Mouse (Mus musculus): ENCODE measurements around the gene Duoxa1. TPM values are rescaled to one million over a fixed set of nuclear protein-coding genes. Genes with fewer than 3 reads are reported as not detected.

Gene Duoxa1
- polyA plus RNA-seq, 1 experiment, result 0.08 TPM

GRCm38 (mm10) chr2:122354191-122354929, 40.8 kb upstream of the Duoxa1 start:
- Histone ChIP-seq H3K27me3 (ENCODE audit: control insufficient read depth, insufficient read depth, low read length) (no peaks in the 10 kb centered on the region), H3K36me3 (ENCODE audit: control insufficient read depth, insufficient read depth, low read length) (no peaks in the 10 kb centered on the region), H3K27ac (ENCODE audit: insufficient read depth, low read depth, low read length) (no peak overlapping the region), H3K4me3 (ENCODE audit: low read depth, low read length) (no peak overlapping the region), H3K4me1 (ENCODE audit: control insufficient read depth, insufficient read depth, insufficient read length, low read length) (0 out of 2 replicates have a peak, but pooled peaks cover 3% of the 10 kb centered on the region)
- WGBS, result 88% methylated on average over 12 of the region's 12 CpGs
- TF ChIP-seq CTCF (IDR thresholded peaks at IDR 0.05; ENCODE audit: extremely low read depth, insufficient read length, insufficient replicate concordance, low read depth, low read length), result no peak
- no peak for TF ChIP-seq POLR2A (IDR thresholded peaks at IDR 0.05; ENCODE audit: low read depth, low read length)

GRCm38 (mm10) chr2:122353765-122354164, 40.2 kb upstream of the Duoxa1 start:
- WGBS, result 91% methylated on average over 8 of the region's 8 CpGs
- TF ChIP-seq CTCF (IDR thresholded peaks at IDR 0.05; ENCODE audit: extremely low read depth, insufficient read length, insufficient replicate concordance, low read depth, low read length) (no peak), POLR2A (IDR thresholded peaks at IDR 0.05; ENCODE audit: low read depth, low read length) (no peak)
- H3K27me3 ChIP-seq (ENCODE audit: control insufficient read depth, insufficient read depth, low read length), result no peaks in the 10 kb centered on the region
- peaks cover 5% of the 10 kb centered on the region; the same call in 1 of the 2 replicates for H3K4me1 ChIP-seq (ENCODE audit: control insufficient read depth, insufficient read depth, insufficient read length, low read length)
- no peaks in the 10 kb centered on the region for H3K36me3 ChIP-seq (ENCODE audit: control insufficient read depth, insufficient read depth, low read length)
- H3K27ac ChIP-seq (ENCODE audit: insufficient read depth, low read depth, low read length), result no peak overlapping the region
- H3K4me3 ChIP-seq (ENCODE audit: low read depth, low read length), result no peak overlapping the region

- no peak overlapping the region for H3K27ac ChIP-seq (ENCODE audit: insufficient read depth, low read depth, low read length)
- peaks cover 7% of the 10 kb centered on the region for H3K4me1 ChIP-seq (ENCODE audit: control insufficient read depth, insufficient read depth, insufficient read length, low read length)
- no peaks in the 10 kb centered on the region for H3K36me3 ChIP-seq (ENCODE audit: control insufficient read depth, insufficient read depth, low read length)
- TF ChIP-seq POLR2A (IDR thresholded peaks at IDR 0.05; ENCODE audit: low read depth, low read length) (no peak), CTCF (IDR thresholded peaks at IDR 0.05; ENCODE audit: extremely low read depth, insufficient read length, insufficient replicate concordance, low read depth, low read length) (no peak)
- no peak overlapping the region for H3K4me3 ChIP-seq (ENCODE audit: low read depth, low read length)
- WGBS, result 95% methylated on average over 6 of the region's 6 CpGs
- H3K27me3 ChIP-seq (ENCODE audit: control insufficient read depth, insufficient read depth, low read length), result no peaks in the 10 kb centered on the region
Measured at GRCm38 (mm10) chr2:122352992-122353391, 39.5 kb upstream of the Duoxa1 start.

GRCm38 (mm10) chr2:122351931-122352329, 38.4 kb upstream of the Duoxa1 start:
- Histone ChIP-seq H3K27ac (ENCODE audit: insufficient read depth, low read depth, low read length) (no peak overlapping the region), H3K36me3 (ENCODE audit: control insufficient read depth, insufficient read depth, low read length) (no peaks in the 10 kb centered on the region), H3K4me1 (ENCODE audit: control insufficient read depth, insufficient read depth, insufficient read length, low read length) (peaks cover 7% of the 10 kb centered on the region), H3K4me3 (ENCODE audit: low read depth, low read length) (no peak overlapping the region), H3K27me3 (ENCODE audit: control insufficient read depth, insufficient read depth, low read length) (no peaks in the 10 kb centered on the region)
- WGBS, result 65% methylated on average over 4 of the region's 4 CpGs
- TF ChIP-seq CTCF (IDR thresholded peaks at IDR 0.05; ENCODE audit: extremely low read depth, insufficient read length, insufficient replicate concordance, low read depth, low read length), result no peak

- Histone ChIP-seq H3K4me3 (ENCODE audit: low read depth, low read length) (no peak overlapping the region), H3K27ac (ENCODE audit: insufficient read depth, low read depth, low read length) (no peak overlapping the region), H3K4me1 (ENCODE audit: control insufficient read depth, insufficient read depth, insufficient read length, low read length) (peaks cover 7% of the 10 kb centered on the region), H3K27me3 (ENCODE audit: control insufficient read depth, insufficient read depth, low read length) (no peaks in the 10 kb centered on the region), H3K36me3 (ENCODE audit: control insufficient read depth, insufficient read depth, low read length) (no peaks in the 10 kb centered on the region)
- WGBS, result 77% methylated on average over 5 of the region's 5 CpGs
- TF ChIP-seq CTCF (IDR thresholded peaks at IDR 0.05; ENCODE audit: extremely low read depth, insufficient read length, insufficient replicate concordance, low read depth, low read length) (no peak), POLR2A (IDR thresholded peaks at IDR 0.05; ENCODE audit: low read depth, low read length) (no peak)
Measured at GRCm38 (mm10) chr2:122351156-122351930, 37.8 kb upstream of the Duoxa1 start.

GRCm38 (mm10) chr2:122349136-122349785, 35.7 kb upstream of the Duoxa1 start:
- Histone ChIP-seq H3K27ac (ENCODE audit: insufficient read depth, low read depth, low read length) (no peak overlapping the region), H3K27me3 (ENCODE audit: control insufficient read depth, insufficient read depth, low read length) (no peaks in the 10 kb centered on the region), H3K4me1 (ENCODE audit: control insufficient read depth, insufficient read depth, insufficient read length, low read length) (peaks cover 4% of the 10 kb centered on the region), H3K36me3 (ENCODE audit: control insufficient read depth, insufficient read depth, low read length) (no peaks in the 10 kb centered on the region), H3K4me3 (ENCODE audit: low read depth, low read length) (peak overlapping the region; percentile 87)
- TF ChIP-seq CTCF (IDR thresholded peaks at IDR 0.05; ENCODE audit: extremely low read depth, insufficient read length, insufficient replicate concordance, low read depth, low read length) (no peak), POLR2A (IDR thresholded peaks at IDR 0.05; ENCODE audit: low read depth, low read length) (no peak)
- WGBS, result 35% methylated on average over 14 of the region's 14 CpGs
